Mouse (Mus musculus): ENCODE results near the gene Actr10.

The Actr10 gene

GRCm38 (mm10) chr12:70937571-70938384 is at the start of gene Actr10:
Actr10 (plus strand) TSS chr12:70937857.
- in situ Hi-C loops (cut with MboI; ENCODE audit: unreplicated experiment in 2 of 2) = loop anchor here (25.0 kb wide), 1 partner anchor 1150 kb away; the partner anchor contains the start of genes Jkamp (in 2 of the 2) and L3hypdh (in 2 of the 2)

GRCm38 (mm10) chr12:70890405-70890804 is 47.3 kb upstream of the Actr10 start:
- in situ Hi-C loops (cut with MboI; ENCODE audit: unreplicated experiment in 2 of 2) = no loop called here

- in situ Hi-C loops (cut with MboI; ENCODE audit: unreplicated experiment in 2 of 2) = no loop called here
These were observed 46.7 kb upstream of the Actr10 start for GRCm38 (mm10) chr12:70890874-70891470.

- in situ Hi-C loops (cut with MboI; ENCODE audit: unreplicated experiment in 2 of 2) = no loop called here
These were observed 42.4 kb upstream of the Actr10 start for GRCm38 (mm10) chr12:70895275-70895674.

GRCm38 (mm10) chr12:70896068-70896467 is 41.6 kb upstream of the Actr10 start:
- in situ Hi-C loops (cut with MboI; ENCODE audit: unreplicated experiment in 2 of 2) = no loop called here

- in situ Hi-C loops (cut with MboI; ENCODE audit: unreplicated experiment in 2 of 2) = no loop called here
These were observed 40.2 kb upstream of the Actr10 start for GRCm38 (mm10) chr12:70897434-70897833.

GRCm38 (mm10) chr12:70898450-70898849 is 39.2 kb upstream of the Actr10 start:
- in situ Hi-C loops (cut with MboI; ENCODE audit: unreplicated experiment in 2 of 2) = no loop called here

GRCm38 (mm10) chr12:70904471-70904870 is 33.2 kb upstream of the Actr10 start:
- in situ Hi-C loops (cut with MboI; ENCODE audit: unreplicated experiment in 2 of 2) = loop anchor here (10.0 to 25.0 kb wide), 3 partner anchors 80 to 808 kb away; partner anchors contain the start of gene Frmd6 (in 2 of the 2)

GRCm38 (mm10) chr12:70906867-70907266 is 30.8 kb upstream of the Actr10 start:
- in situ Hi-C loops (cut with MboI; ENCODE audit: unreplicated experiment in 2 of 2) = loop anchor here (5.0 to 25.0 kb wide), 4 partner anchors 82 to 805 kb away; partner anchors contain the start of gene Frmd6 (in 2 of the 2)

GRCm38 (mm10) chr12:70907651-70908050 is 30.0 kb upstream of the Actr10 start:
- in situ Hi-C loops (cut with MboI; ENCODE audit: unreplicated experiment in 2 of 2) = loop anchor here (5.0 to 25.0 kb wide), 4 partner anchors 83 to 805 kb away; partner anchors contain the start of gene Frmd6 (in 2 of the 2)

GRCm38 (mm10) chr12:70908076-70908475 is 29.6 kb upstream of the Actr10 start:
- in situ Hi-C loops (cut with MboI; ENCODE audit: unreplicated experiment in 2 of 2) = loop anchor here (5.0 to 25.0 kb wide), 4 partner anchors 83 to 804 kb away; partner anchors contain the start of gene Frmd6 (in 2 of the 2)

GRCm38 (mm10) chr12:70910241-70910720 is 27.4 kb upstream of the Actr10 start:
- in situ Hi-C loops (cut with MboI; ENCODE audit: unreplicated experiment in 2 of 2) = loop anchor here (5.0 to 25.0 kb wide), 3 partner anchors 413 to 802 kb away; partner anchors contain the start of gene Pygl (in 2 of the 2)

- in situ Hi-C loops (cut with MboI; ENCODE audit: unreplicated experiment in 2 of 2) = loop anchor here (5.0 to 25.0 kb wide), 3 partner anchors 414 to 801 kb away; partner anchors contain the start of gene Pygl (in 2 of the 2)
These were observed 26.6 kb upstream of the Actr10 start for GRCm38 (mm10) chr12:70911029-70911428.

GRCm38 (mm10) chr12:70911676-70912379 is 25.8 kb upstream of the Actr10 start:
- in situ Hi-C loops (cut with MboI; ENCODE audit: unreplicated experiment in 2 of 2) = loop anchor here (5.0 to 25.0 kb wide), 3 partner anchors 415 to 800 kb away; partner anchors contain the start of gene Pygl (in 2 of the 2)

- in situ Hi-C loops (cut with MboI; ENCODE audit: unreplicated experiment in 2 of 2) = loop anchor here (5.0 to 25.0 kb wide), 3 partner anchors 416 to 799 kb away; partner anchors contain the start of gene Pygl (in 2 of the 2)
These were observed 24.2 kb upstream of the Actr10 start for GRCm38 (mm10) chr12:70913429-70913828.

- in situ Hi-C loops (cut with MboI; ENCODE audit: unreplicated experiment in 2 of 2) = loop anchor here (5.0 to 25.0 kb wide), 3 partner anchors 417 to 798 kb away; partner anchors contain the start of gene Pygl (in 2 of the 2)
These were observed 23.3 kb upstream of the Actr10 start for GRCm38 (mm10) chr12:70914387-70914786.

GRCm38 (mm10) chr12:70929781-70930180 is 7.9 kb upstream of the Actr10 start:
- in situ Hi-C loops (cut with MboI; ENCODE audit: unreplicated experiment in 2 of 2) = loop anchor here (25.0 kb wide), 1 partner anchor 1158 kb away; the partner anchor contains the start of genes Jkamp (in 2 of the 2) and L3hypdh (in 2 of the 2)

GRCm38 (mm10) chr12:70937150-70937549 is 507 bp upstream of the Actr10 start:
- in situ Hi-C loops (cut with MboI; ENCODE audit: unreplicated experiment in 2 of 2) = loop anchor here (25.0 kb wide), 1 partner anchor 1150 kb away; the partner anchor contains the start of genes Jkamp (in 2 of the 2) and L3hypdh (in 2 of the 2)

GRCm38 (mm10) chr12:70940806-70941205 is 3.1 kb downstream of the Actr10 start:
- in situ Hi-C loops (cut with MboI; ENCODE audit: unreplicated experiment in 2 of 2) = loop anchor here (25.0 kb wide), 1 partner anchor 1146 kb away; the partner anchor contains the start of genes Jkamp (in 2 of the 2) and L3hypdh (in 2 of the 2)

Data from v-Abl transformed pro-B cells (cell line).